Mouse (Mus musculus): Measurements from ENCODE around the gene Galnt9.

- no peak for TF ChIP-seq POLR2A (IDR thresholded peaks at IDR 0.05; ENCODE audit: borderline replicate concordance, low read depth, low read length)
- TF ChIP-seq CTCF (IDR thresholded peaks at IDR 0.05; ENCODE audit: low read depth, low read length) = no peak
Measured at GRCm38 (mm10) chr5:110589833-110590232, 45.7 kb downstream of the Galnt9 start.
